8 mouse cellular contexts compared by ENCODE assay signal in the genomic region with DNA sequence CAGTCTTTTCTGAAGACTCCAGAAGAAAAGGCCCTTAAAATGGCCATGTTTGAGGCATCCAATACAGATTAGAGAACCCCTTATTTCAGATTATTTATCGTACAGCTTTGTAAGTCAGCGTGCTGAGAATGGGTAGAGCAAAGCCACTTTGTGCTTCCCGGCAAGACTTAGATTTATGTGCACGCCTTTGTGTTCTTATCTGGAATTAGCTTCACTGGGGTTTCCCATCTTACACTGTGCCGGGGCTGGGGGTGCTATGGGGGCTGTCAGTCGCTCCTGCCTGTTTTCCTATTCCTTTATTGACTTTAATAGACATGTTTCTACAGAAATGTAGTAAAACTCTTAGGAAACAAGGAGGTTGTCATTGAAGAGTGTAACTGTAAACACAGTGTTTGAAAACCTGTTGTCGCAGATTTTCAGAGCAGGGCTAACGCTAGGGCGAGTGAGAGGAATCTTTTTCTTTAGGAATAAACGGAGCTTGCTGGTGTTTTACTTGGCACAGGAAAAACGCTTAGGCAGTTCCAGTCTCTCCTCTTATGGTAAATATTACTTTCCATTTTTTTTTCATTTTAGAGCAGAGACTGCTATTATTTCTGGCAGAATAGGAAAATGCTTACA. TPM values are rescaled to one million over a fixed set of nuclear protein-coding genes. Genes with fewer than 3 reads are reported as not detected.
A peak's percentile ranks its signal among the peaks of the same experiment; 100 is the strongest.
DNase-seq lines count a peak whose midpoint lies in the region; ATAC-seq and TF ChIP-seq lines count a peak whose summit lies in the region.

No protein-coding gene starts in this region.

- H3K4me2 ChIP-seq in forebrain, embryonic 12.5 days, result peak overlapping the region; percentile 3
- no peak overlapping the region for H3K4me2 ChIP-seq in forebrain, embryonic 11.5 days (ENCODE audit: low read depth, low read length, severe bottlenecking)
- H3K4me2 ChIP-seq in lung, embryonic 16.5 days (ENCODE audit: low read depth, low read length), result peak overlapping the region; percentile 57
- peak overlapping the region; percentile 87 for H3K4me2 ChIP-seq in limb, embryonic 12.5 days
- H3K4me2 ChIP-seq in stomach, postnatal 0 days (replicated peaks; ENCODE audit: low read depth), result peak overlapping the region; percentile 86

- TF ChIP-seq EP300 in stomach, postnatal 0 days (optimal IDR thresholded peaks at IDR 0.05), result no peak

- DNase-seq in forebrain, embryonic 11.5 days (ENCODE audit: low spot score), result no peak
- DNase-seq in lung, postnatal 14 days, result no peak
- no peak for DNase-seq in stomach, postnatal 0 days (ENCODE audit: low spot score)
- no peak for DNase-seq in urinary bladder, postnatal 25 days (ENCODE audit: low spot score)
- DNase-seq in cerebellum, adult 18-20 months, result no peak

- peaks cover 15% of the 10 kb centered on the region; the same call in 1 of the 2 replicates for H3K27me3 ChIP-seq in forebrain, embryonic 12.5 days
- H3K27me3 ChIP-seq in forebrain, embryonic 11.5 days (ENCODE audit: control insufficient read depth, insufficient read depth, low read length), result no peaks in the 10 kb centered on the region
- no peaks in the 10 kb centered on the region for H3K27me3 ChIP-seq in lung, embryonic 16.5 days (ENCODE audit: control insufficient read depth, insufficient read depth, low read depth, low read length)
- peaks cover 6% of the 10 kb centered on the region; the same call in 1 of the 2 replicates for H3K27me3 ChIP-seq in limb, embryonic 12.5 days
- H3K27me3 ChIP-seq in stomach, postnatal 0 days (ENCODE audit: control insufficient read depth, insufficient read depth, low read length), result no peaks in the 10 kb centered on the region

- H3K36me3 ChIP-seq in forebrain, embryonic 12.5 days (replicated peaks), result no peaks in the 10 kb centered on the region
- H3K36me3 ChIP-seq in forebrain, embryonic 11.5 days (ENCODE audit: control insufficient read depth, insufficient read depth, low read length), result no peaks in the 10 kb centered on the region
- no peaks in the 10 kb centered on the region for H3K36me3 ChIP-seq in lung, embryonic 16.5 days (ENCODE audit: control insufficient read depth, insufficient read depth, low read length)
- H3K36me3 ChIP-seq in limb, embryonic 12.5 days, result no peaks in the 10 kb centered on the region
- no peaks in the 10 kb centered on the region for H3K36me3 ChIP-seq in stomach, postnatal 0 days (ENCODE audit: control insufficient read depth, insufficient read depth, low read length)

- no peak for TF ChIP-seq CTCF in stomach, postnatal 0 days (IDR thresholded peaks at IDR 0.05; ENCODE audit: low read depth)

- H3K4me3 ChIP-seq in forebrain, embryonic 12.5 days (replicated peaks), result no peak overlapping the region
- no peak overlapping the region for H3K4me3 ChIP-seq in forebrain, embryonic 11.5 days (ENCODE audit: low read depth, low read length)
- H3K4me3 ChIP-seq in lung, embryonic 16.5 days (ENCODE audit: low read length), result peak overlapping the region; percentile 33
- H3K4me3 ChIP-seq in limb, embryonic 12.5 days (replicated peaks), result peak overlapping the region; percentile 33
- H3K4me3 ChIP-seq in stomach, postnatal 0 days (ENCODE audit: low read depth, low read length), result peak overlapping the region; percentile 23

- H3K9me3 ChIP-seq in forebrain, embryonic 12.5 days, result no peaks in the 10 kb centered on the region
- no peaks in the 10 kb centered on the region for H3K9me3 ChIP-seq in forebrain, embryonic 11.5 days (ENCODE audit: control insufficient read depth, low read length)
- H3K9me3 ChIP-seq in lung, embryonic 16.5 days (ENCODE audit: control insufficient read depth, low read length), result no peaks in the 10 kb centered on the region
- H3K9me3 ChIP-seq in limb, embryonic 12.5 days, result no peaks in the 10 kb centered on the region
- H3K9me3 ChIP-seq in stomach, postnatal 0 days (ENCODE audit: control insufficient read depth, low read length), result no peaks in the 10 kb centered on the region

- WGBS in forebrain, embryonic 12.5 days, result 82% methylated on average over 11 of the region's 11 CpGs
- WGBS in forebrain, embryonic 11.5 days, result 85% methylated on average over 11 of the region's 11 CpGs
- WGBS in lung, embryonic 16.5 days, result 34% methylated on average over 11 of the region's 11 CpGs
- 37% methylated on average over 11 of the region's 11 CpGs for WGBS in limb, embryonic 12.5 days
- 31% methylated on average over 11 of the region's 11 CpGs for WGBS in stomach, postnatal 0 days

- 0 out of 2 replicates have a peak overlapping the region, but pooled peaks have one; percentile 17 for H3K9ac ChIP-seq in forebrain, embryonic 12.5 days
- no peak overlapping the region for H3K9ac ChIP-seq in forebrain, embryonic 11.5 days (ENCODE audit: low read length)
- H3K9ac ChIP-seq in lung, embryonic 16.5 days (ENCODE audit: low read length), result peak overlapping the region; percentile 49
- H3K9ac ChIP-seq in limb, embryonic 12.5 days (replicated peaks), result peak overlapping the region; percentile 40
- no peak overlapping the region for H3K9ac ChIP-seq in stomach, postnatal 0 days (ENCODE audit: low read length)

- H3K4me1 ChIP-seq in forebrain, embryonic 12.5 days, result peaks cover 17% of the 10 kb centered on the region
- H3K4me1 ChIP-seq in forebrain, embryonic 11.5 days (replicated peaks; ENCODE audit: control insufficient read depth, insufficient read depth, low read length), result peaks cover 2% of the 10 kb centered on the region; the same call in 1 of the 2 replicates
- peaks cover 30% of the 10 kb centered on the region for H3K4me1 ChIP-seq in lung, embryonic 16.5 days (replicated peaks; ENCODE audit: control insufficient read depth, insufficient read depth, low read length)
- peaks cover 42% of the 10 kb centered on the region for H3K4me1 ChIP-seq in limb, embryonic 12.5 days (replicated peaks)
- H3K4me1 ChIP-seq in stomach, postnatal 0 days (replicated peaks; ENCODE audit: control insufficient read depth, insufficient read depth), result no peaks in the 10 kb centered on the region

- no peak for ATAC-seq in forebrain, embryonic 12.5 days (ENCODE audit: low FRiP score)
- no peak for ATAC-seq in forebrain, embryonic 11.5 days (replicated peaks; ENCODE audit: low FRiP score)
- ATAC-seq in lung, embryonic 16.5 days (ENCODE audit: low read depth), result no peak
- no peak for ATAC-seq in limb, embryonic 12.5 days (ENCODE audit: insufficient number of reproducible peaks, insufficient read depth, low FRiP score, low TSS enrichment, low read depth)
- ATAC-seq in stomach, postnatal 0 days (ENCODE audit: low FRiP score, low TSS enrichment), result no peak

- no peak overlapping the region for H3K27ac ChIP-seq in forebrain, embryonic 12.5 days
- no peak overlapping the region for H3K27ac ChIP-seq in forebrain, embryonic 11.5 days (ENCODE audit: low read depth, low read length)
- H3K27ac ChIP-seq in lung, embryonic 16.5 days (ENCODE audit: low read length), result peak overlapping the region; percentile 86
- peak overlapping the region; percentile 90 for H3K27ac ChIP-seq in limb, embryonic 12.5 days
- H3K27ac ChIP-seq in stomach, postnatal 0 days (replicated peaks), result no peak overlapping the region

RNA-seq across cellular contexts. Expression of a gene that starts 3.5 kb away (rescaled TPM):
- 28.9 and 33.4 TPM in 2 replicates for polyA plus RNA-seq in forebrain, embryonic 12.5 days (2016; fragmentation: Nextera tagmentation; extraction: Ambion mirVana)
- 24.8 and 31.4 TPM in 2 replicates for polyA plus RNA-seq in forebrain, embryonic 11.5 days (2014; fragmentation: Nextera tagmentation; extraction: Ambion mirVana)
- polyA plus RNA-seq in lung, embryonic 16.5 days (2015; fragmentation: Nextera tagmentation; extraction: Ambion mirVana), result 77.0 and 82.9 TPM in 2 replicates
- 56.5 and 66.7 TPM in 2 replicates for polyA plus RNA-seq in limb, embryonic 12.5 days (2016; fragmentation: Nextera tagmentation; extraction: Ambion mirVana)
- 37.4 and 39.3 TPM in 2 replicates for polyA plus RNA-seq in stomach, postnatal 0 days (2015; fragmentation: Nextera tagmentation; extraction: Ambion mirVana)

RNA-seq across cellular contexts. Expression of a gene that starts 27.8 kb away (rescaled TPM):
- 53.2 and 57.5 TPM in 2 replicates for polyA plus RNA-seq in forebrain, embryonic 12.5 days (2016; fragmentation: Nextera tagmentation; extraction: Ambion mirVana)
- polyA plus RNA-seq in forebrain, embryonic 11.5 days (2014; fragmentation: Nextera tagmentation; extraction: Ambion mirVana), result 45.2 and 48.8 TPM in 2 replicates
- 46.7 and 48.1 TPM in 2 replicates for polyA plus RNA-seq in lung, embryonic 16.5 days (2015; fragmentation: Nextera tagmentation; extraction: Ambion mirVana)
- 47.9 and 51.5 TPM in 2 replicates for polyA plus RNA-seq in limb, embryonic 12.5 days (2016; fragmentation: Nextera tagmentation; extraction: Ambion mirVana)
- polyA plus RNA-seq in stomach, postnatal 0 days (2015; fragmentation: Nextera tagmentation; extraction: Ambion mirVana), result 25.1 and 25.7 TPM in 2 replicates

Comparison
In these comparisons a context has a peak if more than half of its experiments do, and no peak if none do; other contexts are left out.
1. H3K9ac ChIP-seq: peak in forebrain, embryonic 12.5 days (single experiment), lung, embryonic 16.5 days (single experiment) and limb, embryonic 12.5 days (single experiment); none in forebrain, embryonic 11.5 days (single experiment) and stomach, postnatal 0 days (single experiment).
2. H3K27ac ChIP-seq: peak in lung, embryonic 16.5 days (single experiment) and limb, embryonic 12.5 days (single experiment); none in forebrain, embryonic 12.5 days (single experiment), forebrain, embryonic 11.5 days (single experiment) and stomach, postnatal 0 days (single experiment).
3. H3K4me3 ChIP-seq: peak in lung, embryonic 16.5 days (single experiment), limb, embryonic 12.5 days (single experiment) and stomach, postnatal 0 days (single experiment); none in forebrain, embryonic 12.5 days (single experiment) and forebrain, embryonic 11.5 days (single experiment).